Mouse (Mus musculus) thymus, adult 2 months (tissue): ENCODE results near the gene Nr2c1. TPM values are rescaled to one million over a fixed set of nuclear protein-coding genes. Genes with fewer than 3 reads are reported as not detected.

Experiments used
- DNase-seq: peaks from one replicate; pipeline ENCODE4 v3.0.0; 2021
- H3K27ac ChIP-seq: fragments of 200-500 bp; 2 replicates; pipeline ENCODE4 v1.5.1; 2012; ENCODE audit warnings: low read length, control low read depth; ENCODE audit not compliant: control insufficient read depth, insufficient read depth
- H3K27me3 ChIP-seq: fragments of 200-500 bp; 2 replicates; pipeline ENCODE4 v1.6.1; 2012; ENCODE audit warnings: mild to moderate bottlenecking, low read length, moderate library complexity, mixed read lengths; ENCODE audit not compliant: control insufficient read depth, insufficient read depth
- H3K36me3 ChIP-seq: fragments of 200-500 bp; 2 replicates; pipeline ENCODE4 v1.6.1; 2012; ENCODE audit warnings: mild to moderate bottlenecking, low read length, moderate library complexity; ENCODE audit not compliant: control insufficient read depth, insufficient read depth
- H3K4me1 ChIP-seq: fragments of 200-500 bp; replicated peaks from 2 replicates; pipeline ENCODE4 v1.6.1; 2012; ENCODE audit warnings: low read length; ENCODE audit not compliant: control insufficient read depth, insufficient read depth
- H3K4me3 ChIP-seq: fragments of 200-500 bp; 2 replicates; pipeline ENCODE4 v1.5.1; 2012; ENCODE audit warnings: mild to moderate bottlenecking, low read length, control low read depth, moderate library complexity; ENCODE audit not compliant: control insufficient read depth, insufficient read depth
- CTCF ChIP-seq: fragments of 200-500 bp; IDR thresholded peaks from 2 replicates; pipeline ENCODE4 v1.5.1; 2012; ENCODE audit warnings: mild to moderate bottlenecking, control low read depth, low read length, moderate library complexity, borderline replicate concordance; ENCODE audit not compliant: control insufficient read depth, poor library complexity, insufficient read depth; ENCODE audit errors: extremely low read depth
- POLR2A ChIP-seq: fragments of 200-500 bp; IDR thresholded peaks from 2 replicates; pipeline ENCODE4 v1.6.1; 2012; ENCODE audit warnings: mild to moderate bottlenecking, low read length, control low read depth, moderate library complexity; ENCODE audit not compliant: control insufficient read depth, poor library complexity, insufficient read depth; ENCODE audit errors: extremely low read depth
- WGBS: fragments of 180-500 bp; shearing (Covaris S2); methylation state at CpG from one replicate; pipeline ENCODE4 v1.1.7; 2018; 5-methylcytosine and 5-hydroxymethylcytosine counted together
- polyA plus RNA-seq: library from polyadenylated mRNA; depleted of rRNA; stranded (reverse); fragments of >200 nt; gene quantifications from 2 replicates; pipeline ENCODE4 v1.2.3, GENCODE M21; 2012; rRNA removed

Nr2c1 gene
- polyA plus RNA-seq, 1 experiment: 3.3 TPM

GRCm38 (mm10) chr10:94230172-94230981 lies 82.6 kb downstream of the Nr2c1 start:
- TF ChIP-seq CTCF (no peak), POLR2A (no peak)
- Histone ChIP-seq H3K27me3 (no peaks in the 10 kb centered on the region), H3K4me1 (peaks cover 15% of the 10 kb centered on the region), H3K36me3 (no peaks in the 10 kb centered on the region), H3K4me3 (no peak overlapping the region), H3K27ac (no peak overlapping the region)
- no peak for DNase-seq
- 92% methylated on average over 19 of the region's 19 CpGs for WGBS

GRCm38 (mm10) chr10:94231025-94231424 lies 83.2 kb downstream of the Nr2c1 start:
- 94% methylated on average over 6 of the region's 6 CpGs for WGBS
- no peak for TF ChIP-seq CTCF
- TF ChIP-seq POLR2A: no peak
- H3K36me3 ChIP-seq: no peaks in the 10 kb centered on the region
- peaks cover 17% of the 10 kb centered on the region for H3K4me1 ChIP-seq
- H3K27me3 ChIP-seq: no peaks in the 10 kb centered on the region
- no peak overlapping the region for H3K4me3 ChIP-seq
- H3K27ac ChIP-seq: no peak overlapping the region
- DNase-seq: no peak

GRCm38 (mm10) chr10:94235200-94235599 lies 87.4 kb downstream of the Nr2c1 start:
- WGBS: 3% methylated on average over 4 of the region's 4 CpGs
- peak; percentile 30 for DNase-seq
- no peak overlapping the region for H3K27ac ChIP-seq
- H3K4me1 ChIP-seq: peaks cover 26% of the 10 kb centered on the region
- H3K36me3 ChIP-seq: no peaks in the 10 kb centered on the region
- TF ChIP-seq POLR2A (no peak), CTCF (no peak)
- H3K4me3 ChIP-seq: no peak overlapping the region
- H3K27me3 ChIP-seq: no peaks in the 10 kb centered on the region

DNA sequence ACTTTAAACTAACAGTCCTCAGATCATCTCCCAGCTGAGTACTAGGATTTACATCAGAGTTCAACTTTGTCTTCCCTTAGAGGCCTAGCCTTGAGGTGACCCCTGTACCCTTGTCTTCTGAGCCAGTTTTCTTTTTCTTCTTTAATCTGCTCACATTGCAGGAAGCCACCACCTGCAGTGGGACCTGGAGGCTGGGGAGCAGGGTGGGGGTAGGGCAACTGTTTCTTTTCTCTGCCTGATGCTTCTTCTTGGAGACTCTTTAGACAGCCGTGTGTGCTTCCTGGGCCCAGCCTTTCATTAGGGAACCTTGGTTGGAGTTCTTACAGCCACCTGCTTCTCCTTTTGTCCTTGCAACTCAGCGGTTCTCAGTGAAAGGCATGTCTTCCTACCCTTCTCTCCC lies 93.5 kb downstream of the Nr2c1 start:
- peak; percentile 61 for DNase-seq
- TF ChIP-seq POLR2A (no peak), CTCF (no peak)

More for the DNA sequence above, 93.5 kb downstream of the Nr2c1 start:
- Histone ChIP-seq H3K4me3 (no peak overlapping the region), H3K4me1 (peaks cover 23% of the 10 kb centered on the region), H3K27me3 (no peaks in the 10 kb centered on the region), H3K27ac (peak overlapping the region; percentile 80), H3K36me3 (no peaks in the 10 kb centered on the region)
- 28% methylated on average over 2 of the region's 2 CpGs for WGBS

Other genes starting within 250 kb of the Nr2c1 start
- gene Vezt, start 112.2 kb upstream of the Nr2c1 start, polyA plus RNA-seq: 15.8 and 18.4 TPM in 2 replicates
- gene Fgd6, start 112.0 kb upstream of the Nr2c1 start, polyA plus RNA-seq: 1.7 and 2.0 TPM in 2 replicates
- 59.2 and 68.4 TPM in 2 replicates for gene Ndufa12, start 50.7 kb downstream of the Nr2c1 start, polyA plus RNA-seq
- not detected in 2 replicates for gene Gm4792, start 150.7 kb downstream of the Nr2c1 start, polyA plus RNA-seq
- gene Tmcc3, start 163.9 kb downstream of the Nr2c1 start, polyA plus RNA-seq: 17.5 and 20.7 TPM in 2 replicates